Mouse (Mus musculus) hindbrain, embryonic 11.5 days (tissue): ENCODE data around the gene Rplp0. TPM values are rescaled to one million over a fixed set of nuclear protein-coding genes. Genes with fewer than 3 reads are reported as not detected.
"Not testable (repeated sequence)": the region's sequence is repeated elsewhere in the genome, so short reads cannot be mapped to it uniquely, and the experiment has no call there.

ENCODE experiments used
- ATAC-seq: fragments of 200-750 bp; cut with Nextera tagmentation; 2 replicates; pipeline ENCODE4 v1.8.0; 2017; ENCODE audit warnings: mild to moderate bottlenecking, moderate TSS enrichment, moderate library complexity; ENCODE audit not compliant: low FRiP score
- DNase-seq: peaks from one replicate; pipeline ENCODE4 v3.0.0-alpha.2; 2015; ENCODE audit warnings: low spot score
- H3K27ac ChIP-seq: fragments of 300-500 bp; sonication (generic); 2 replicates; pipeline ENCODE4 v1.5.1; 2014; ENCODE audit warnings: mild to moderate bottlenecking, low read depth, low read length
- H3K27me3 ChIP-seq: fragments of 300-500 bp; sonication (generic); 2 replicates; pipeline ENCODE4 v1.6.1; 2014; ENCODE audit warnings: mild to moderate bottlenecking, low read length, moderate library complexity, mixed read lengths; ENCODE audit not compliant: control insufficient read depth, insufficient read depth
- H3K36me3 ChIP-seq: fragments of 300-500 bp; sonication (generic); 2 replicates; pipeline ENCODE4 v1.6.1; 2014; ENCODE audit warnings: mild to moderate bottlenecking, low read length, moderate library complexity, mixed read lengths; ENCODE audit not compliant: control insufficient read depth, insufficient read depth
- H3K4me1 ChIP-seq: fragments of 300-500 bp; sonication (generic); replicated peaks from 2 replicates; pipeline ENCODE4 v1.6.1; 2014; ENCODE audit warnings: low read length, mixed read lengths; ENCODE audit not compliant: control insufficient read depth, insufficient read depth
- H3K4me2 ChIP-seq: fragments of 300-500 bp; sonication (generic); replicated peaks from 2 replicates; pipeline ENCODE4 v1.6.1; 2014; ENCODE audit warnings: mild to moderate bottlenecking, low read depth, low read length
- H3K4me3 ChIP-seq: fragments of 300-500 bp; sonication (generic); 2 replicates; pipeline ENCODE4 v1.5.1; 2014; ENCODE audit warnings: low read depth, low read length
- H3K9ac ChIP-seq: fragments of 300-500 bp; sonication (generic); 2 replicates; pipeline ENCODE4 v1.6.1; 2014; ENCODE audit warnings: low read depth, low read length
- H3K9me3 ChIP-seq: fragments of 300-500 bp; sonication (generic); 2 replicates; pipeline ENCODE4 v1.6.1; 2016; ENCODE audit warnings: low read length; ENCODE audit not compliant: control insufficient read depth
- WGBS: fragments of 180-500 bp; shearing (Covaris S2); extraction: QIAGEN DNeasy Blood & Tissue Kit; methylation state at CpG from one replicate; pipeline ENCODE4 v1.1.7; 2014; 5-methylcytosine and 5-hydroxymethylcytosine counted together
- polyA plus RNA-seq: library from polyadenylated mRNA; unstranded; fragments of >200 nt; fragmentation: Nextera tagmentation; extraction: Ambion mirVana; gene quantifications from 2 replicates; pipeline ENCODE4 v1.2.1, GENCODE M21; 2014

The Rplp0 gene
- polyA plus RNA-seq, 1 experiment from 2014 or later = 1,247 TPM

GRCm38 (mm10) chr5:115577686-115578085 is 18.4 kb downstream of the Rplp0 start:
- not testable (repeated sequence) for H3K9me3 ChIP-seq, DNase-seq, H3K4me2 ChIP-seq, H3K27ac ChIP-seq, H3K4me1 ChIP-seq, H3K4me3 ChIP-seq, H3K9ac ChIP-seq, H3K27me3 ChIP-seq, ATAC-seq
- peaks cover 36% of the 10 kb centered on the region for H3K36me3 ChIP-seq
- 95% methylated on average over 4 of the region's 4 CpGs for WGBS

- peaks cover 44% of the 10 kb centered on the region for H3K36me3 ChIP-seq
- DNase-seq = no peak
These were observed 19.7 kb downstream of the Rplp0 start for GRCm38 (mm10) chr5:115578922-115579321.

GRCm38 (mm10) chr5:115579363-115579762 is 20.1 kb downstream of the Rplp0 start:
- DNase-seq = no peak
- Histone ChIP-seq H3K36me3 (peaks cover 44% of the 10 kb centered on the region), H3K4me3 (no peak overlapping the region), H3K4me2 (no peak overlapping the region), H3K4me1 (no peaks in the 10 kb centered on the region), H3K27me3 (no peaks in the 10 kb centered on the region), H3K9ac (no peak overlapping the region), H3K27ac (no peak overlapping the region), H3K9me3 (no peaks in the 10 kb centered on the region)
- WGBS = 92% methylated on average over 5 of the region's 5 CpGs
- no peak for ATAC-seq

More at GRCm38 (mm10) chr5:115578922-115579321, 19.7 kb downstream of the Rplp0 start:
- no peak overlapping the region for H3K9ac ChIP-seq
- no peaks in the 10 kb centered on the region for H3K27me3 ChIP-seq
- H3K4me1 ChIP-seq = no peaks in the 10 kb centered on the region
- H3K27ac ChIP-seq = no peak overlapping the region
- 96% methylated on average over 14 of the region's 14 CpGs for WGBS
- H3K4me3 ChIP-seq = no peak overlapping the region
- H3K9me3 ChIP-seq = no peaks in the 10 kb centered on the region
- ATAC-seq = no peak
- no peak overlapping the region for H3K4me2 ChIP-seq

- H3K9ac ChIP-seq = no peak overlapping the region
- peaks cover 43% of the 10 kb centered on the region for H3K36me3 ChIP-seq
- no peaks in the 10 kb centered on the region for H3K27me3 ChIP-seq
- H3K27ac ChIP-seq = no peak overlapping the region
- no peaks in the 10 kb centered on the region for H3K9me3 ChIP-seq
- no peak overlapping the region for H3K4me2 ChIP-seq
- no peak overlapping the region for H3K4me3 ChIP-seq
- no peaks in the 10 kb centered on the region for H3K4me1 ChIP-seq
- ATAC-seq (no peak), DNase-seq (no peak)
- 92% methylated on average over 14 of the region's 14 CpGs for WGBS
These were observed 21.1 kb downstream of the Rplp0 start for GRCm38 (mm10) chr5:115580229-115581001.

GRCm38 (mm10) chr5:115581662-115582061 is 22.4 kb downstream of the Rplp0 start:
- Histone ChIP-seq H3K36me3 (peaks cover 43% of the 10 kb centered on the region), H3K4me2 (no peak overlapping the region), H3K4me1 (no peaks in the 10 kb centered on the region), H3K9me3 (no peaks in the 10 kb centered on the region), H3K4me3 (no peak overlapping the region), H3K27me3 (no peaks in the 10 kb centered on the region), H3K27ac (no peak overlapping the region), H3K9ac (no peak overlapping the region)
- 93% methylated on average over 5 of the region's 9 CpGs for WGBS
- ATAC-seq (no peak), DNase-seq (no peak)

GRCm38 (mm10) chr5:115585616-115586015 is 26.3 kb downstream of the Rplp0 start:
- WGBS = 88% methylated on average over 12 of the region's 12 CpGs
- Histone ChIP-seq H3K4me1 (no peaks in the 10 kb centered on the region), H3K27ac (no peak overlapping the region), H3K9me3 (no peaks in the 10 kb centered on the region), H3K27me3 (no peaks in the 10 kb centered on the region), H3K9ac (no peak overlapping the region), H3K4me2 (no peak overlapping the region), H3K36me3 (peaks cover 40% of the 10 kb centered on the region), H3K4me3 (no peak overlapping the region)
- DNase-seq (no peak), ATAC-seq (no peak)

- 85% methylated on average over 15 of the region's 15 CpGs for WGBS
- H3K36me3 ChIP-seq = peaks cover 41% of the 10 kb centered on the region
These were observed 26.9 kb downstream of the Rplp0 start for GRCm38 (mm10) chr5:115586166-115586565.

GRCm38 (mm10) chr5:115586780-115587179 is 27.5 kb downstream of the Rplp0 start:
- Histone ChIP-seq H3K4me3 (no peak overlapping the region), H3K36me3 (peaks cover 39% of the 10 kb centered on the region), H3K4me2 (no peak overlapping the region), H3K27ac (no peak overlapping the region), H3K27me3 (no peaks in the 10 kb centered on the region), H3K4me1 (no peaks in the 10 kb centered on the region), H3K9me3 (no peaks in the 10 kb centered on the region), H3K9ac (no peak overlapping the region)
- DNase-seq (no peak), ATAC-seq (no peak)
- WGBS = 95% methylated on average over 2 of the region's 2 CpGs

More at GRCm38 (mm10) chr5:115586166-115586565, 26.9 kb downstream of the Rplp0 start:
- no peaks in the 10 kb centered on the region for H3K4me1 ChIP-seq
- no peak overlapping the region for H3K27ac ChIP-seq
- DNase-seq = no peak
- no peak for ATAC-seq
- H3K4me2 ChIP-seq = no peak overlapping the region
- H3K27me3 ChIP-seq = no peaks in the 10 kb centered on the region
- no peak overlapping the region for H3K4me3 ChIP-seq
- no peak overlapping the region for H3K9ac ChIP-seq
- no peaks in the 10 kb centered on the region for H3K9me3 ChIP-seq

- H3K9me3 ChIP-seq = no peaks in the 10 kb centered on the region
- H3K9ac ChIP-seq = no peak overlapping the region
- peaks cover 46% of the 10 kb centered on the region for H3K36me3 ChIP-seq
- WGBS = 86% methylated on average over 11 of the region's 11 CpGs
- no peak for DNase-seq
- no peaks in the 10 kb centered on the region for H3K27me3 ChIP-seq
- H3K4me2 ChIP-seq = no peak overlapping the region
- H3K4me3 ChIP-seq = no peak overlapping the region
- no peaks in the 10 kb centered on the region for H3K4me1 ChIP-seq
- no peak overlapping the region for H3K27ac ChIP-seq
- no peak for ATAC-seq
These were observed 31.8 kb downstream of the Rplp0 start for GRCm38 (mm10) chr5:115591028-115591427.
